Mouse (Mus musculus) midbrain, postnatal 0 days (tissue): ENCODE measurements around the gene Rbm4b. TPM values are rescaled to one million over a fixed set of nuclear protein-coding genes. Genes with fewer than 3 reads are reported as not detected.

Source experiments
- ATAC-seq: fragments of 200-750 bp; cut with Nextera tagmentation; 2 replicates; pipeline ENCODE4 v1.8.0; 2017; ENCODE audit warnings: moderate number of reproducible peaks, mild to moderate bottlenecking, moderate TSS enrichment, moderate library complexity; ENCODE audit not compliant: low FRiP score
- DNase-seq: peaks from one replicate; pipeline ENCODE4 v3.0.0-alpha.2; 2015; ENCODE audit warnings: low spot score
- H3K27ac ChIP-seq: fragments of 300-500 bp; sonication (generic); 2 replicates; pipeline ENCODE4 v1.5.1; 2014; ENCODE audit warnings: low read depth, mild to moderate bottlenecking, low read length, mixed read lengths
- H3K27me3 ChIP-seq: fragments of 300-500 bp; sonication (generic); 2 replicates; pipeline ENCODE4 v1.6.1; 2014; ENCODE audit warnings: low read length, control low read depth, mixed read lengths; ENCODE audit not compliant: insufficient read depth
- H3K36me3 ChIP-seq: fragments of 300-500 bp; sonication (generic); 2 replicates; pipeline ENCODE4 v1.6.1; 2014; ENCODE audit warnings: low read length, control low read depth, mixed read lengths; ENCODE audit not compliant: insufficient read depth
- H3K4me1 ChIP-seq: fragments of 300-500 bp; sonication (generic); 2 replicates; pipeline ENCODE4 v1.6.1; 2014; ENCODE audit warnings: mild to moderate bottlenecking, control low read depth, antibody characterized with exemption, low read length, mixed read lengths; ENCODE audit not compliant: insufficient read depth
- H3K4me2 ChIP-seq: fragments of 300-500 bp; sonication (generic); 2 replicates; pipeline ENCODE4 v1.6.1; 2014; ENCODE audit warnings: low read depth, mild to moderate bottlenecking, low read length, mixed read lengths; ENCODE audit not compliant: poor library complexity, severe bottlenecking
- H3K4me3 ChIP-seq: fragments of 300-500 bp; sonication (generic); 2 replicates; pipeline ENCODE4 v1.5.1; 2014; ENCODE audit warnings: low read depth, mild to moderate bottlenecking, low read length, moderate library complexity
- H3K9ac ChIP-seq: fragments of 300-500 bp; sonication (generic); replicated peaks from 2 replicates; pipeline ENCODE4 v1.6.1; 2014; ENCODE audit warnings: mild to moderate bottlenecking, low read length, moderate library complexity, mixed read lengths; ENCODE audit not compliant: poor library complexity, severe bottlenecking
- H3K9me3 ChIP-seq: fragments of 300-500 bp; sonication (generic); 2 replicates; pipeline ENCODE4 v1.6.1; 2016; ENCODE audit warnings: low read length, control low read depth
- CTCF ChIP-seq: IDR thresholded peaks from 2 replicates; pipeline ENCODE4 v1.5.1; 2016; ENCODE audit warnings: antibody characterized with exemption, mild to moderate bottlenecking
- WGBS: fragments of 180-500 bp; shearing (Covaris S2); extraction: QIAGEN DNeasy Blood & Tissue Kit; methylation state at CpG from one replicate; pipeline ENCODE4 v1.1.7; 2014; 5-methylcytosine and 5-hydroxymethylcytosine counted together
- polyA plus RNA-seq: library from polyadenylated mRNA; unstranded; fragments of >200 nt; fragmentation: Nextera tagmentation; extraction: Ambion mirVana; gene quantifications from 2 replicates; pipeline ENCODE4 v1.2.1, GENCODE M21; 2015
- total RNA-seq: library from RNA; depleted of rRNA; stranded (reverse); fragments of >200 nt; gene quantifications from 2 replicates; pipeline ENCODE4 v1.2.3, GENCODE M21; 2014; rRNA removed

Gene Rbm4b
- total RNA-seq (63.2 and 89.1 TPM in 2 replicates), polyA plus RNA-seq (88.6 and 89.7 TPM in 2 replicates)

DNA sequence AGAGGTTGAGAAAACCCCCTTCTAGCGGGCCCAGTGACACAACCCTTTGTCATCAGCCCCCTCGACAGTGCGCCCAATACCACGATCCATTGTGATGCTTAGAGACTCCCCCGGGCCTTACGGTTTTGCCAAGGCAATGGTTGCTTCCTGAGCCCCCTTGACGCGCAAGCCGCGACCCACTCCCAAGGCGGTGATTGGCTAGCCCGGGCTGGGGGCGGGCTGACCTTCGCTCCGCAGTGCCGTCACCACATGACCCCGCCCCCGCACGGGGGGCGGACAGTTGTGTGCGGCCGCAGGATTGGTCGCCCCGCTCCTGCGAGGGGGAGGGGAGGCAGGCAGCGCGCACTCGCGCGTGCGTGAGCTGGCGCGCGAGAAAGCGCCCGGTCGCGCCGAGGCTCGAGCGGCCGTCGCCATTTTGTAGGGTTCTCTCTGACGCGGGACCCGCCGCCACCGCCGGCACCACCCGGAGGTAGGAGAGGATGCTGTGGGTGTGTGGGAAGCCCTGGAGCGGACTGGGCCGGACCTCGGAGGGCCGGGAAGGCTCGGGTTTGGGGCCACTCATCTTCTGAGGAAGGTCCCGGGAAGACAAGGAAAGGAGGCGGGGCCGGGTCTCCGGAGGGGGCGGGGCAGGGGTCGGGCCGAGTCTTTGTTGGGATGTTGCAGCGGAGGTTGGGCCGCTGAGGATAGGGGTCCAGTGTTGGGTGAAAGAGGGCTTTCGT, at the start of gene Rbm4b:
Gene Rbm4b, plus strand, starts transcription at position 305 of the 719 bp plus-strand sequence.
- Histone ChIP-seq H3K4me1 (peaks cover 10% of the 10 kb centered on the region), H3K36me3 (peaks cover 10% of the 10 kb centered on the region), H3K4me2 (peak within 1 kb of the TSS; percentile 72), H3K27me3 (no peaks in the 10 kb centered on the region), H3K27ac (peak within 1 kb of the TSS; percentile 93), H3K4me3 (peak within 1 kb of the TSS; percentile 60), H3K9me3 (no peaks in the 10 kb centered on the region), H3K9ac (peak within 1 kb of the TSS; percentile 77)
- TF ChIP-seq CTCF, result no peak; the same call in 1 of the 2 replicates
- WGBS, result under 1% methylated on average over 61 of the region's 65 CpGs
- ATAC-seq (peak; percentile 97), DNase-seq (peak; percentile 99)

DNA sequence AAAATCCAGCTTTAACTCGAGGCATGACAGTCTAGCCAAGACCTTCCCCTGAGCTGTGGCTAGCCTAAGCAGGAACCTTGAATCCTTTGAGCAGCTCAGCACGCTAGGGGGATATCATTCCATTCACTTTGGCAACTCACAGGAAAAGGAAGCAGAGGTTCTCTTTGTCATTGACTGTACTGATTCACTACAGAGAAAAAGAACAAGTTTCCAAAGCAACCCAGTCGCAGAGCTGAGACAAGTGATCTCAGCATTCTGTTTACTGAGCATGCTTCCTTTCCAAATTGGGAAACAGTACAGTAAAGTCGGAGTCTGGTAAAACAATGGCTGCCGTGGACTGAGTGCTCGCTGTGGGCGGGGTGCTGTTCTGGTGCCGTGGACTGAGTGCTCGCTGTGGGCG, 47.5 kb upstream of the Rbm4b start:
- H3K9me3 ChIP-seq, result no peaks in the 10 kb centered on the region
- H3K27me3 ChIP-seq, result no peaks in the 10 kb centered on the region
- no peak overlapping the region for H3K4me3 ChIP-seq
- ATAC-seq (no peak), DNase-seq (no peak)
- 78% methylated on average over 10 of the region's 10 CpGs for WGBS
- no peak for TF ChIP-seq CTCF
- H3K9ac ChIP-seq, result no peak overlapping the region
- H3K27ac ChIP-seq, result no peak overlapping the region
- H3K36me3 ChIP-seq, result no peaks in the 10 kb centered on the region
- H3K4me2 ChIP-seq, result no peak overlapping the region
- peaks cover 2% of the 10 kb centered on the region; the same call in 1 of the 2 replicates for H3K4me1 ChIP-seq

- Histone ChIP-seq H3K4me3 (peak within 1 kb of the TSS; percentile 79), H3K4me1 (peaks cover 5% of the 10 kb centered on the region; the same call in 1 of the 2 replicates), H3K9ac (peak within 1 kb of the TSS; percentile 94), H3K36me3 (no peaks in the 10 kb centered on the region), H3K27me3 (no peaks in the 10 kb centered on the region), H3K27ac (peak within 1 kb of the TSS; percentile 98), H3K4me2 (peak within 1 kb of the TSS; percentile 76), H3K9me3 (no peaks in the 10 kb centered on the region)
- 9% methylated on average over 13 of the region's 13 CpGs for WGBS
- DNase-seq (peak; percentile 71), ATAC-seq (peak; percentile 54; the same call in 1 of the 2 replicates)
- no peak for TF ChIP-seq CTCF
Observed at GRCm38 (mm10) chr19:4711098-4711600, 45.1 kb upstream of the Rbm4b start, which contains the start of gene Sptbn2. Gene Sptbn2 (plus strand): TSS chr19:4711167.

DNA sequence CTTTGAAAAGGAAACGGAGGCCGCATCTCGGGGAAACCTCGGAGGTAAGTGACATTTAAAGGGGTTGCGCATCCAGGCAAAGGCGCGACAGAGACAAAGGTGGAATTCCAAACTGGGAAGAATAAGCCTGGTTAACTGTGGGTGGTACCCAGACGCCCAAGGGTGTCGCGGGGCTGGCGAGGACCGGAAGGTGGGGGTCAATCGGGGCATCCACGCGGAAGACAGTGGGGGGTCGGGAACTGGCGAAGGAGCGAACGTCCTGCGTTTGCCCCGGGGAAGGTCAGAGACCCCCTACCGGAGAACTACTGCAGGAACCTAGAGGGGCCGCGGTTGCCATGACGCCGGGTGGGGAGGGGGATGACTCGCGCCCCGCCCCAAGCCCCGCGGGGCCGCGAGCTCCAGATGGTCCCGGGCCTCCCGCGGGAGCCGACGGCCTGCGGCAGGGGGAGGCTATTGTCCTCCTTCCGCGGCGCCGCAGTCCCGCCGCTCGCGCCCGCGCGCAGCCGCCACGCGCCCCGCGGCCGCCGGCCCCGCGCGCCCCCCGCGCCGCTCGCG, 44.6 kb upstream of the Rbm4b start:
- Histone ChIP-seq H3K27me3 (no peaks in the 10 kb centered on the region), H3K4me1 (peaks cover 5% of the 10 kb centered on the region; the same call in 1 of the 2 replicates), H3K36me3 (no peaks in the 10 kb centered on the region), H3K9ac (peak overlapping the region; percentile 94), H3K4me3 (peak overlapping the region; percentile 79), H3K27ac (peak overlapping the region; percentile 98), H3K4me2 (peak overlapping the region; percentile 76), H3K9me3 (no peaks in the 10 kb centered on the region)
- ATAC-seq, result peak; percentile 78
- DNase-seq, result peak; percentile 71
- under 1% methylated on average over 27 of the region's 65 CpGs for WGBS
- peak; percentile 46 for TF ChIP-seq CTCF

GRCm38 (mm10) chr19:4712156-4712780, 44.0 kb upstream of the Rbm4b start:
- no peaks in the 10 kb centered on the region for H3K27me3 ChIP-seq
- DNase-seq (peak; percentile 44), ATAC-seq (peak; percentile 60)
- H3K4me3 ChIP-seq, result peak overlapping the region; percentile 79
- no peaks in the 10 kb centered on the region for H3K36me3 ChIP-seq
- peak overlapping the region; percentile 98 for H3K27ac ChIP-seq
- H3K9me3 ChIP-seq, result no peaks in the 10 kb centered on the region
- H3K4me1 ChIP-seq, result peaks cover 5% of the 10 kb centered on the region; the same call in 1 of the 2 replicates
- TF ChIP-seq CTCF, result no peak
- peak overlapping the region; percentile 94 for H3K9ac ChIP-seq
- peak overlapping the region; percentile 76 for H3K4me2 ChIP-seq
- whole genome bisulfite sequencing, result under 1% methylated on average over 54 of the region's 60 CpGs
